Mouse (Mus musculus): ENCODE measurements around the gene Gadd45b. TPM values are rescaled to one million over a fixed set of nuclear protein-coding genes. Genes with fewer than 3 reads are reported as not detected.

The Gadd45b gene
- polyA plus RNA-seq, 1 experiment from 2014 or later = 1.6 TPM

- Histone ChIP-seq H3K4me1 (peaks cover 37% of the 10 kb centered on the region), H3K4me2 (no peak overlapping the region), H3K9ac (no peak overlapping the region), H3K27ac (peak overlapping the region; percentile 65), H3K9me3 (replicated peaks) (no peaks in the 10 kb centered on the region), H3K36me3 (no peaks in the 10 kb centered on the region), H3K27me3 (replicated peaks) (peaks cover 7% of the 10 kb centered on the region; the same call in 1 of the 2 replicates), H3K4me3 (no peak overlapping the region)
- WGBS (ENCODE audit: insufficient replicate concordance) = 50% methylated on average over 12 of the region's 12 CpGs
- ATAC-seq = 0 out of 2 replicates have a peak, but pooled peaks have one; percentile 25
These were observed 33.4 kb downstream of the Gadd45b start for GRCm38 (mm10) chr10:80963031-80963975.

- peaks cover 31% of the 10 kb centered on the region for H3K4me1 ChIP-seq
- peaks cover 8% of the 10 kb centered on the region; the same call in 1 of the 2 replicates for H3K27me3 ChIP-seq (replicated peaks)
- WGBS (ENCODE audit: insufficient replicate concordance) = 62% methylated on average over 12 of the region's 12 CpGs
- H3K27ac ChIP-seq = no peak overlapping the region
- H3K36me3 ChIP-seq = no peaks in the 10 kb centered on the region
- H3K9me3 ChIP-seq (replicated peaks) = no peaks in the 10 kb centered on the region
- ATAC-seq = no peak
- H3K9ac ChIP-seq = no peak overlapping the region
- no peak overlapping the region for H3K4me2 ChIP-seq
- H3K4me3 ChIP-seq = no peak overlapping the region
These were observed 36.4 kb downstream of the Gadd45b start for GRCm38 (mm10) chr10:80966296-80966695.

GRCm38 (mm10) chr10:80967101-80967656 lies 37.3 kb downstream of the Gadd45b start:
- Histone ChIP-seq H3K9me3 (replicated peaks) (no peaks in the 10 kb centered on the region), H3K27ac (no peak overlapping the region), H3K4me3 (no peak overlapping the region), H3K9ac (no peak overlapping the region), H3K4me1 (peaks cover 26% of the 10 kb centered on the region), H3K36me3 (no peaks in the 10 kb centered on the region), H3K4me2 (no peak overlapping the region), H3K27me3 (replicated peaks) (peaks cover 15% of the 10 kb centered on the region; the same call in 1 of the 2 replicates)
- no peak for ATAC-seq
- 32% methylated on average over 3 of the region's 3 CpGs for WGBS (ENCODE audit: insufficient replicate concordance)

- H3K4me1 ChIP-seq = peaks cover 20% of the 10 kb centered on the region; the same call in 1 of the 2 replicates
- no peaks in the 10 kb centered on the region for H3K36me3 ChIP-seq
These were observed 38.2 kb downstream of the Gadd45b start for GRCm38 (mm10) chr10:80968106-80968505.

GRCm38 (mm10) chr10:80969298-80969697 lies 39.4 kb downstream of the Gadd45b start:
- Histone ChIP-seq H3K9ac (no peak overlapping the region), H3K4me2 (no peak overlapping the region), H3K4me3 (no peak overlapping the region), H3K27ac (no peak overlapping the region), H3K36me3 (no peaks in the 10 kb centered on the region), H3K27me3 (replicated peaks) (peaks cover 15% of the 10 kb centered on the region; the same call in 1 of the 2 replicates), H3K4me1 (peaks cover 8% of the 10 kb centered on the region; the same call in 1 of the 2 replicates), H3K9me3 (replicated peaks) (no peaks in the 10 kb centered on the region)
- ATAC-seq = no peak
- WGBS (ENCODE audit: insufficient replicate concordance) = 39% methylated on average over 3 of the region's 3 CpGs

More at GRCm38 (mm10) chr10:80968106-80968505, 38.2 kb downstream of the Gadd45b start:
- WGBS (ENCODE audit: insufficient replicate concordance) = 68% methylated on average over 4 of the region's 4 CpGs
- H3K4me2 ChIP-seq = no peak overlapping the region
- no peaks in the 10 kb centered on the region for H3K9me3 ChIP-seq (replicated peaks)
- H3K27ac ChIP-seq = no peak overlapping the region
- no peak for ATAC-seq
- peaks cover 15% of the 10 kb centered on the region; the same call in 1 of the 2 replicates for H3K27me3 ChIP-seq (replicated peaks)
- H3K9ac ChIP-seq = no peak overlapping the region
- H3K4me3 ChIP-seq = no peak overlapping the region

GRCm38 (mm10) chr10:80970159-80970558 lies 40.3 kb downstream of the Gadd45b start:
- 65% methylated on average over 8 of the region's 8 CpGs for WGBS (ENCODE audit: insufficient replicate concordance)
- peaks cover 15% of the 10 kb centered on the region; the same call in 1 of the 2 replicates for H3K27me3 ChIP-seq (replicated peaks)
- H3K36me3 ChIP-seq = no peaks in the 10 kb centered on the region
- no peaks in the 10 kb centered on the region for H3K9me3 ChIP-seq (replicated peaks)
- no peak overlapping the region for H3K4me3 ChIP-seq
- no peak overlapping the region for H3K27ac ChIP-seq
- H3K4me1 ChIP-seq = 0 out of 2 replicates have a peak, but pooled peaks cover 4% of the 10 kb centered on the region
- no peak overlapping the region for H3K9ac ChIP-seq
- no peak for ATAC-seq
- H3K4me2 ChIP-seq = no peak overlapping the region

- no peaks in the 10 kb centered on the region for H3K9me3 ChIP-seq (replicated peaks)
- peaks cover 15% of the 10 kb centered on the region; the same call in 1 of the 2 replicates for H3K27me3 ChIP-seq (replicated peaks)
- no peak for ATAC-seq
- H3K9ac ChIP-seq = no peak overlapping the region; the same call in 1 of the 2 replicates
- H3K27ac ChIP-seq = no peak overlapping the region
- H3K4me1 ChIP-seq = 0 out of 2 replicates have a peak, but pooled peaks cover 7% of the 10 kb centered on the region
- H3K4me3 ChIP-seq = no peak overlapping the region
- WGBS (ENCODE audit: insufficient replicate concordance) = 64% methylated on average over 15 of the region's 15 CpGs
- no peaks in the 10 kb centered on the region for H3K36me3 ChIP-seq
- no peak overlapping the region for H3K4me2 ChIP-seq
These were observed 41.7 kb downstream of the Gadd45b start for GRCm38 (mm10) chr10:80971533-80971932.

- no peaks in the 10 kb centered on the region for H3K9me3 ChIP-seq (replicated peaks)
- H3K4me3 ChIP-seq = no peak overlapping the region
- no peak overlapping the region for H3K4me2 ChIP-seq
- no peak overlapping the region; the same call in 1 of the 2 replicates for H3K9ac ChIP-seq
- no peak overlapping the region for H3K27ac ChIP-seq
- ATAC-seq = no peak
- 0 out of 2 replicates have a peak, but pooled peaks cover 7% of the 10 kb centered on the region for H3K4me1 ChIP-seq
- peaks cover 15% of the 10 kb centered on the region; the same call in 1 of the 2 replicates for H3K27me3 ChIP-seq (replicated peaks)
- no peaks in the 10 kb centered on the region for H3K36me3 ChIP-seq
- WGBS (ENCODE audit: insufficient replicate concordance) = 53% methylated on average over 11 of the region's 11 CpGs
These were observed 42.5 kb downstream of the Gadd45b start for GRCm38 (mm10) chr10:80972071-80972987.

GRCm38 (mm10) chr10:80973722-80974121 lies 43.8 kb downstream of the Gadd45b start:
- no peaks in the 10 kb centered on the region for H3K36me3 ChIP-seq
- no peak overlapping the region for H3K9ac ChIP-seq
- 0 out of 2 replicates have a peak, but pooled peaks cover 7% of the 10 kb centered on the region for H3K4me1 ChIP-seq
- H3K27me3 ChIP-seq (replicated peaks) = peaks cover 15% of the 10 kb centered on the region; the same call in 1 of the 2 replicates
- no peak for ATAC-seq
- 61% methylated on average over 1 of the region's 1 CpGs for WGBS (ENCODE audit: insufficient replicate concordance)
- no peak overlapping the region for H3K27ac ChIP-seq
- H3K9me3 ChIP-seq (replicated peaks) = no peaks in the 10 kb centered on the region
- H3K4me2 ChIP-seq = no peak overlapping the region
- H3K4me3 ChIP-seq = no peak overlapping the region

- WGBS (ENCODE audit: insufficient replicate concordance) = 77% methylated on average over 11 of the region's 11 CpGs
- H3K36me3 ChIP-seq = no peaks in the 10 kb centered on the region
- H3K27me3 ChIP-seq (replicated peaks) = peaks cover 15% of the 10 kb centered on the region; the same call in 1 of the 2 replicates
- no peak overlapping the region for H3K4me2 ChIP-seq
- H3K9me3 ChIP-seq (replicated peaks) = no peaks in the 10 kb centered on the region
- no peak overlapping the region for H3K9ac ChIP-seq
- H3K4me1 ChIP-seq = 0 out of 2 replicates have a peak, but pooled peaks cover 7% of the 10 kb centered on the region
- no peak overlapping the region for H3K27ac ChIP-seq
- H3K4me3 ChIP-seq = no peak overlapping the region
- no peak for ATAC-seq
These were observed 45.6 kb downstream of the Gadd45b start for GRCm38 (mm10) chr10:80975478-80975877.

- WGBS (ENCODE audit: insufficient replicate concordance) = 48% methylated on average over 7 of the region's 7 CpGs
- Histone ChIP-seq H3K27ac (no peak overlapping the region), H3K4me2 (no peak overlapping the region), H3K9me3 (replicated peaks) (no peaks in the 10 kb centered on the region), H3K4me1 (peaks cover 14% of the 10 kb centered on the region), H3K4me3 (no peak overlapping the region), H3K27me3 (replicated peaks) (peaks cover 45% of the 10 kb centered on the region), H3K36me3 (no peaks in the 10 kb centered on the region), H3K9ac (no peak overlapping the region)
- ATAC-seq = no peak
These were observed 51.8 kb downstream of the Gadd45b start for GRCm38 (mm10) chr10:80981564-80982112.

Data from liver, embryonic 12.5 days (tissue).